Mouse (Mus musculus) adrenal gland (tissue): Measurements from ENCODE around the gene Gimap4.
"Not testable (repeated sequence)": the region's sequence is repeated elsewhere in the genome, so short reads cannot be mapped to it uniquely, and the experiment has no call there.

Experiments
- intact Hi-C: fragments of 180-260 bp; cut with DNase I; formaldehyde crosslinking; loops from one replicate; pipeline ENCODE4 v1.15.1; 2025

The Gimap4 gene

GRCm38 (mm10) chr6:48675400-48675930, 8.9 kb upstream of the Gimap4 start:
- intact Hi-C loops, result no loop called here

GRCm38 (mm10) chr6:48675931-48676859, 8.2 kb upstream of the Gimap4 start, which contains the start of gene Gimap9:
Gene Gimap9 (plus strand): TSS chr6:48676129.
- intact Hi-C loops, result no loop called here

- intact Hi-C loops, result no loop called here
Measured at GRCm38 (mm10) chr6:48676860-48677415, 7.4 kb upstream of the Gimap4 start.

GRCm38 (mm10) chr6:48677492-48678345, 6.6 kb upstream of the Gimap4 start:
- intact Hi-C loops, result no loop called here

GRCm38 (mm10) chr6:48678391-48678790, 6.0 kb upstream of the Gimap4 start:
- intact Hi-C loops, result no loop called here

- intact Hi-C loops, result no loop called here
Measured at GRCm38 (mm10) chr6:48679701-48680100, 4.6 kb upstream of the Gimap4 start.

- intact Hi-C loops, result no loop called here
Measured at GRCm38 (mm10) chr6:48680421-48680820, 3.9 kb upstream of the Gimap4 start.

GRCm38 (mm10) chr6:48681472-48682090, 2.8 kb upstream of the Gimap4 start:
- intact Hi-C loops, result no loop called here

GRCm38 (mm10) chr6:48682271-48682670, 2.1 kb upstream of the Gimap4 start:
- intact Hi-C loops, result no loop called here

- intact Hi-C loops, result not testable (repeated sequence)
Measured at GRCm38 (mm10) chr6:48683263-48683821, 1.0 kb upstream of the Gimap4 start.

- intact Hi-C loops, result no loop called here
Measured at GRCm38 (mm10) chr6:48684806-48685205, 457 bp downstream of the Gimap4 start.

- intact Hi-C loops, result no loop called here
Measured at GRCm38 (mm10) chr6:48685251-48685650, 902 bp downstream of the Gimap4 start.

GRCm38 (mm10) chr6:48685694-48686665, 1.6 kb downstream of the Gimap4 start:
- intact Hi-C loops, result no loop called here

GRCm38 (mm10) chr6:48687077-48687476, 2.7 kb downstream of the Gimap4 start:
- intact Hi-C loops, result no loop called here

- intact Hi-C loops, result no loop called here
Measured at GRCm38 (mm10) chr6:48689320-48689719, 5.0 kb downstream of the Gimap4 start.

- intact Hi-C loops, result no loop called here
Measured at GRCm38 (mm10) chr6:48692962-48693361, 8.6 kb downstream of the Gimap4 start.

- intact Hi-C loops, result no loop called here
Measured at GRCm38 (mm10) chr6:48696830-48697554, 12.6 kb downstream of the Gimap4 start.

- intact Hi-C loops, result no loop called here
Measured at GRCm38 (mm10) chr6:48697555-48697930, 13.2 kb downstream of the Gimap4 start.
